Mouse (Mus musculus) brain, embryonic 14.5 days (tissue): ENCODE data around the gene Vav2. TPM values are rescaled to one million over a fixed set of nuclear protein-coding genes. Genes with fewer than 3 reads are reported as not detected.
A peak's percentile ranks its signal among the peaks of the same experiment; 100 is the strongest.

ENCODE experiments used
- DNase-seq: peaks from one replicate; pipeline ENCODE4 v3.0.0-alpha.2; 2011; ENCODE audit warnings: low read depth
- CTCF ChIP-seq: fragments of 200-500 bp; IDR thresholded peaks from 2 replicates; pipeline ENCODE4 v1.5.1; 2012; ENCODE audit warnings: inconsistent platforms, mild to moderate bottlenecking, moderate library complexity, borderline replicate concordance; ENCODE audit not compliant: insufficient read depth, insufficient read length; ENCODE audit errors: extremely low read depth
- POLR2A ChIP-seq: fragments of 200-500 bp; IDR thresholded peaks from 2 replicates; pipeline ENCODE4 v1.6.1; 2012; ENCODE audit warnings: mild to moderate bottlenecking, inconsistent platforms, borderline replicate concordance; ENCODE audit not compliant: poor library complexity, insufficient read depth, insufficient read length, severe bottlenecking; ENCODE audit errors: extremely low read depth
- polyA plus RNA-seq: library from polyadenylated mRNA; depleted of rRNA; stranded (reverse); fragments of >200 nt; gene quantifications from 2 replicates; pipeline ENCODE4 v1.2.3, GENCODE M21; 2012

The Vav2 gene
- polyA plus RNA-seq, 1 experiment = 55.0 TPM

DNA sequence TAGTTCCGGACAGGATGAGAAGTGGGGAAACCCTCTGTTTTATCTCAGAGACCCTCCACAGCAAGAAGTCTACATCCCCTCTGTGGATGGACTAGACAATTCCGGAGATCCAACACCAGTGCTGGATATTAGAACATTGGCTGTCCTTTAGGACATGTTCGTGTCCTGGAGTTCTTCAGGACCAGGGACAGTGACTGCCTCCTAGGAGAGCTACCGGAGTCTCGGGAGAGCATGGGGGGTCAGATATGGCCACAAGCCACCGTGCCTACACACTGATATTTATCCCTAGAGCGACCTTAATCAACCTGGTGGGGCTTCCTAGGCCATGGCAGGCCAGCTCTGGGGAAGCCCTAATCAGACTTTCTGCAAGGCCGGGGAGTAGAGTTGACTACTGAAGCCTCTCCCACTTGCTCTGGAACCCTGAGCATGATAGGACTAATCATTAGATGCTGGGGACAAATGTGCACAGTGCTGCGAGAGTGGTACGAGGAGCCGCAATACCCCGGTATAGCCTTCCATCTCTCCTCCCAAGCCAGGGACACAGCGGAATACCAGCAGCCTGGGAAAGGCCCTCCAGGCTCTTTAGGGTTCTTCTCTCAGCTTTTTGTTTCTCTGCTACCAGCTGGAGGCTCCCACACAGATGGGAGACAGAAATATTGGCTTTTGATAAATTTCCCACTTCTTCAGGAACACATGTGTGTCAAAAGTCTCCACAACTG, 125.9 kb downstream of the Vav2 start:
- no peak for TF ChIP-seq POLR2A
- no peak for TF ChIP-seq CTCF
- DNase-seq = no peak

DNA sequence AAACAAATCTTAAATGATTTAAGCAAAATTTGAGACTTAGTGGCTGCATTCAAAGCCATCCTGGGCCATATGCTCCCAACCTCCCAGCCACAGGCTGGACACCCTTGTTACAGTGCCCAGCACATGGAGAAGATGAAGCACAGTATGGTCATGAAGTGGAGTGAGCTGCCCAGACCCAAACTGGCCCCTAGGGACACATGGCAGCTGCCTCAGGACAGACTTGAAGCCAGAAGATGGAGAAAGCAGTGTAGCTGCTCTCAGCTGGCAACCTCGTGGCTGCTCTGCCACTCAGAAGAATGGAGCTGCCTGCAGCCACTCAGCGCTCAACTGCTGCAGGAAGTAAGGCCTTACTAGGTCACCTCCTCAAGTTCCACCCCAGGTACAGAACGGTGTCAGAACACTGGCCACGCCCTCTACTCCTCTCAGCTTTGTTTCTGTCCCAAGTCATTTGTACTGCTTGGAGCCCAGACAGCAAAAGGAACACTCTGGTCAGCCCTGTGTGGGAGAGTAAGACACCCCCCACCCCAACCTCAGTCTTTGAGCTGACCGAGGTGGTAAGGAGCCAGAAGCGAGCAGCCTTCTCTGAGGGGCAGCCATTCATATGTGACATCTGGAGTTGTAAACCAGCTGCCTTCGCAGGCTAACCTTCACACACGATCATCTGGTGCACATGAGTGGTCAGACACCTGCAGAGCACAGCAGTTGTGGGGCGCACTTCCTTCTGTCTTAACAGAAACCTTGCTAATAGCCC, 130.0 kb downstream of the Vav2 start:
- no peak for DNase-seq

DNA sequence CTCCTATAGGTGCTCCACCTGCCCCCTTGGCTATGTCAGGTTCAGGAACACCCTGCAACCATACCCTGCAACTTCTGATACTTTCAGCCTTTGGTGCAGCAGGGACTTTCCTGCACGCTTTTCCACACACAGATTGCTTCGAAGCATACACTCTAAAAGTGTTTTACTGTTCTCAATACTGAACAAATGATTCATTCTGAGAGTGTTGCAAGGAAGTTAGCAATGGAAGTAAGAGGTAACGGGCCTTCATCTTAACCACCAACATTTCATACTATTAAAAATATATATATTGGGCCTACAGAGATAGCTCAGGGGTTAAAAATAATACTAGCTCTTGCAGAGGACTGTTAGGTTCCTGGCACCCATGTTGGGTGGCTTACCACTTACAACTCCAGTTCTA, 132.1 kb downstream of the Vav2 start:
- TF ChIP-seq POLR2A (no peak), CTCF (no peak)
- no peak for DNase-seq

More for the DNA sequence above, 130.0 kb downstream of the Vav2 start:
- TF ChIP-seq CTCF = no peak

DNA sequence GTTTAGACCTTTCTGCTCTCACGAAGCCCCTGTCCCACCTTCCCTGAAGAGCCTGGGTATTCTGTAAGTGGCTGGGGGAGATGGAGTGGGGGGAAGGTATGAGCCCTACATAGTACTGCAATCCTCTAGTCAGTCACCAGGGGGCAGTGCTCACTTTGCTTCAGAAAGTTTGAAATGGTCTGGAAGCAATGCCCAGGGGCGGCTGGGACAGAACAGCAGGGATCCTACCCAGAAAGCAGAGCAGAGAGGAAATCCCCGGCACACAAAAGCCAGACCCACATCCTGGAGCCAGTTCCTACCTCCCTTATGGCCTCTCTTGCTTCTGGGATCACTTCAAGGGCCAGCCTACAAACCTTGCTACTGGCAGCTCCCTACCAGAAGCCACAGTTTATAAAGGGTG, 137.8 kb downstream of the Vav2 start:
- TF ChIP-seq POLR2A (no peak), CTCF (peak; percentile 82)
- peak; percentile 91 for DNase-seq

DNA sequence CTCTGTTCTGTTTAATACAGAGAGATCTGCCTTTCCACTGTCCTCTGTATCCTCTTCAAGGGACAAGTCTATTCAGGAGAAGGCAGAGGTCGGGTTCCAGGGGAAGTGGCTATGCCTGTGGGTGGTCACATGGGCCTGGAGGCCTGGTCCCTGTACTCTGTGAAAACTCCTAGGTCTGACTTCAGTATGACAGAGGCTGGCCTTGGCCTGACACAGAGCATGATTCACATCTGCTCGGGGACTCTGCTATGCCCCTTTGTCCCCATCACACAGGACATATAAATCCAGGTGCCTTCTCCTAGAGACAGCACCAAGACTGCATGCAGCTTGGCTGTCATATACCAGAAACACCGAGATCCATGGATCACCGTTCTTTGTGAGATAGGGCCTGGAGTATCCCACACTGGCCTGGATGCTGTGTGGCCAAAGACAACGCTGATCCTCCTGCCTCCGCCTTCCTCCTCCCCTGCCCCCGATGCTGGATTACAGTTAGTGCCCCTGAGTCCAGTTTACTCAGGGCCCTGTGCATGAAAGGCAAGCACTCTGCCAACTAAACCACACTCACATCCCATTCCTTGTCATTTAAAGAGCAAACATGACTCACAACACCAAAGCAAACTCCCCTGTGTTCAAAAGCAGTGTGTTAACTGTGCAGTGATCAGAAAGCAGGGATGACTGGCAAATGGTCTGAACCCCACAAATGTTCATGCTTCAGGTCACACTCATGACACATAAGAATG, 139.7 kb downstream of the Vav2 start:
- no peak for TF ChIP-seq POLR2A
- no peak for TF ChIP-seq CTCF
- no peak for DNase-seq

DNA sequence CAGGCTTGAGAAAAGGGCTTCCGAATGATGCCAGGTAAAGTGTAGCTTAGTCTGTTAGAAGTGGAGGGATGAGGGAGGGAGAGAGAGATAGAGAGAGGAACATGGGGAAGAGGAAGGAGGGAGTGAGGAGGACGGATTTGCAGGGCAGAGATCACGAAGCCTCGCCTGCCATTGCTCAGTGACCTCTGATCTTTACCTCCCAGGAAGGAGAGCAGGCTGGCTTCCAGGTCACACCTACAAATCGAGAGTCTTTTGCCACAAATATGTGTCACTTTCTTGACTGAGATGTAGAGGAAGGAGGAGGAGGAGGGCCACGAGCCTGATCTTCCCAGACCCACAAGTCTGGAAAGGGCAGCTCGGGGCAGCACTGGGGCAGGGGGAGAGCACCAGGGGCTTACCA, 142.4 kb downstream of the Vav2 start:
- TF ChIP-seq CTCF (no peak), POLR2A (no peak)
- DNase-seq = no peak

DNA sequence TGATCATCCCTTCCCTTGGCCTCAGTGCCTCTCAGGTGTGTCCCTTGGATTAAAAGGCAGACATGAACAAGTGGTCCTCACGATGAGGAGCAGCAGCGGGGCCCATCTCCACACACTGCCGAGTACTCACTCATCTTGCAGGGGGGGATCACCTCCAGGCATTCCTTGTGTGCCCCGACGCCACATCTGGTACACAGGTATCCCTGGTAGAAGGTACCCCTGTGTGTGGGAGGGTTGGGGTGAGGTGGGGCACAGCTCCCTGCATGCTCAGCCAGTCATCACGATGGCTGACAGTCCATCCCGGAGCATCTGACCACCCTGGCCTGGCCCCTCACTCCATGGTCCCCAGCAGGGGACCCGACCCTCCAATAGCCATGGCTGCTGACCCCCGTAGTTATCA, 145.1 kb downstream of the Vav2 start:
- DNase-seq = no peak
- TF ChIP-seq POLR2A (no peak), CTCF (no peak)

DNA sequence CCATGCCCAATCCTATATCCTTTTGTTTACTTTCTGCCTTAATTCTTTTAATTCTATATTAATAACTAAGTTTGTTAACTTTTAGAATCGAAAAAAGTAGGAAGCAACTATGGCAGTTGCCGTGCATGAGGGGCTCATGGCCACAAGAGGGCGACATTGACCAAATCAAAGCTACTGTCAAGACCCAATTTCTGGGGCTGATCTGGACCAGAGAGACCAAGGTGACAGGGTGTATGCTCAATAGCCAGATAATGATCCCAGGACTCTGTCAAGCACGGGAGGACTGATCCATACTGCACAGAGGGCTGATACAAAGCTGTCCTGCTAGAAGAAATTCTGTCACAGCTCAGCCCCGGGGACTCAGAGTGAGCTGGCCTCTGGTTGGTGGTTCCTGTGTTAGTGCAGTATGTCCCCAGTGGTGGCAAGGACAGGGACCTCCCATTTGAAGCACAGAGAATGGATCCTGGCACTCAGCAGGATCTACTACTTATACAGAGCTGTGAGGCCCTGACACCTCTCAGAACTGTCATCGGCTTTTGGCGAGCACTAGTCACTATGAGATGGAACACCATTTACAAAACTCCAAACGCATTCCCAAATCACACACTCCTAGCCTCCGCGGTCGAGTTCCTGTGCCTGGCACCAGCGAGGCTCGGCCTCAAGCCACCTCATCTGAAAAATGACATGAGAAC, 145.8 kb downstream of the Vav2 start:
- DNase-seq = peak; percentile 84
- TF ChIP-seq CTCF (peak; percentile 84), POLR2A (no peak)

- TF ChIP-seq POLR2A = no peak
- TF ChIP-seq CTCF = no peak
- no peak for DNase-seq
Observed at GRCm38 (mm10) chr2:27278859-27279258, 148.0 kb downstream of the Vav2 start.

DNA sequence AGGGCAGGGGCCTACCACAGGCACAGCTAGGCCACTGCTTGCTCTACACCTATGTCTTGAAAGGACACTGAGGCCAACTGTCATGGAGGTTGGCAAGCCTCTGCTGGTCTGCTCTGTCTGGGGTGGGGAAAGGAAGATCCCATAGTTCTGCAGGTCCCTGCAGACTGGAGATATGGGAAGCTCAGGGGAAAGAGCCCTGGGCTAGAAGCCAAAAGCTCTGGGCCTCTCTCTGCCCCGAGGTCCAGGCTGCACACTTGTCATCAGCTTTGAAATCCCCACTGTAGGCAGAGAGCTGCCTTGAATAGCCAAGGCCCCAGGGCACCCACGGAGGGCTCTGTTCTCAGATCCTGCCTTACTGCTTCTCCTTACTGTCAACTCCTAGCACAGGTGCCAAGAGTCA, 158.5 kb downstream of the Vav2 start:
- DNase-seq = no peak
- TF ChIP-seq CTCF (no peak), POLR2A (no peak)

- no peak for TF ChIP-seq CTCF
- no peak for TF ChIP-seq POLR2A
- DNase-seq = no peak
Observed at GRCm38 (mm10) chr2:27265819-27266218, 161.0 kb downstream of the Vav2 start.

DNA sequence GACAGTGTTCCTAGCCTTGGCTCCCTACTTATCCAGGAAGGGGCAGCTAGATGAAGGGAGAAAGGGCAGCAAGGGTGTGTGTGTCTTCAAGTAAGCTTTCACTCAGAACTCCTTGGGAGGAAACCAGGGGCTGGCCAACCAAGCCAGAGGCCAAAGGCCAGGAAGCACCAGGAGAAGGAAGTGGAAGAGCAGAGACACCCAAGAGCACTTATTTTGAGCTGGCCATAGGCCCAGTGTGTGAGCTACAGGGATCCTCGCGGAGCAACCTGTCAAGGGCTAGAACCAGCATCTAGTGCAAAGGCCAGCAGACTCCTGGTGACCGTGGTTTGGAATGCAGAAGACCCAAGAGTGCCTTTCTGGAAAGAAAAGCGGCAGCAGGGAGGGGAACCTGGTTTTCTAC, 163.8 kb downstream of the Vav2 start:
- TF ChIP-seq POLR2A = no peak
- no peak for TF ChIP-seq CTCF
- no peak for DNase-seq

GRCm38 (mm10) chr2:27251434-27251833, 175.4 kb downstream of the Vav2 start:
- TF ChIP-seq POLR2A (no peak), CTCF (no peak)

DNA sequence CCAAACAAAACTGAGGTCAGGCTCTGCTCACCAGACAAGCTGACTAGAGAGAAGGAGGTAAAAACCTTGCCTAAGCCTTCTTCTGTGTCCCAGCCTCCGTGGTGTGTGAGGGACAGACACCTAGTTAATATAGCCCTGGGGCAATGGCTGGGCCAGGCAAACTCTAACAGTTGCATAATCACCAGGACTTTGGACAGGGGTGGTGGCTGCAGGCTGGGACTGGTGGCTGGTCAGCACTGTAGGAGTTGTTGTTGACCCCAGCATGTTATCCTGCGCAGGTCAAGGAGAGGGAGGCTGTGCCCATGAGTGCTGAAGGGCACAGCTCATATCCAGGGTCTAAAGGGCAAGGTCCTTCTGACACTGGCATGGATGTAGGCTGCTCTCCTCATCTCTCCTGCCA, 178.6 kb downstream of the Vav2 start, which contains the start of gene Sardh:
Gene Sardh, minus strand, starts transcription at position 127 of the 400 bp plus-strand sequence.
- DNase-seq = no peak
- TF ChIP-seq CTCF (no peak), POLR2A (no peak)

More at GRCm38 (mm10) chr2:27251434-27251833, 175.4 kb downstream of the Vav2 start:
- DNase-seq = no peak
